Mouse (Mus musculus): ENCODE results near the gene Pgs1.

Pgs1 gene

GRCm38 (mm10) chr11:117963091-117963793 lies 22.9 kb upstream of the Pgs1 start:
- peak; percentile 94 for DNase-seq (ENCODE audit: low read depth)

GRCm38 (mm10) chr11:117963872-117964271 lies 22.2 kb upstream of the Pgs1 start:
- DNase-seq (ENCODE audit: low read depth), result no peak

GRCm38 (mm10) chr11:117964294-117964693 lies 21.8 kb upstream of the Pgs1 start:
- DNase-seq (ENCODE audit: low read depth), result no peak

- no peak for DNase-seq (ENCODE audit: low read depth)
These were observed 21.0 kb upstream of the Pgs1 start for GRCm38 (mm10) chr11:117965052-117965451.

- no peak for DNase-seq (ENCODE audit: low read depth)
These were observed 20.5 kb upstream of the Pgs1 start for GRCm38 (mm10) chr11:117965561-117965981.

GRCm38 (mm10) chr11:117966506-117967100 lies 19.5 kb upstream of the Pgs1 start:
- no peak for DNase-seq (ENCODE audit: low read depth)

- no peak for DNase-seq (ENCODE audit: low read depth)
These were observed 18.7 kb upstream of the Pgs1 start for GRCm38 (mm10) chr11:117967249-117968015.

GRCm38 (mm10) chr11:117968016-117968671 lies 17.9 kb upstream of the Pgs1 start:
- DNase-seq (ENCODE audit: low read depth), result no peak

- DNase-seq (ENCODE audit: low read depth), result no peak
These were observed 17.4 kb upstream of the Pgs1 start for GRCm38 (mm10) chr11:117968716-117969099.

- peak; percentile 95 for DNase-seq (ENCODE audit: low read depth)
These were observed 16.8 kb upstream of the Pgs1 start for GRCm38 (mm10) chr11:117969100-117969944.

GRCm38 (mm10) chr11:117969945-117970872 lies 15.9 kb upstream of the Pgs1 start, which contains the start of gene Socs3:
Gene Socs3 (minus strand): TSS chr11:117970047.
- no peak for DNase-seq (ENCODE audit: low read depth)

- no peak for DNase-seq (ENCODE audit: low read depth)
These were observed 15.0 kb upstream of the Pgs1 start for GRCm38 (mm10) chr11:117971100-117971499.

- no peak for DNase-seq (ENCODE audit: low read depth)
These were observed 14.3 kb upstream of the Pgs1 start for GRCm38 (mm10) chr11:117971646-117972242.

- no peak for DNase-seq (ENCODE audit: low read depth)
These were observed 13.2 kb upstream of the Pgs1 start for GRCm38 (mm10) chr11:117972656-117973558.

GRCm38 (mm10) chr11:117973569-117973968 lies 12.5 kb upstream of the Pgs1 start:
- DNase-seq (ENCODE audit: low read depth), result no peak

- DNase-seq (ENCODE audit: low read depth), result no peak
These were observed 11.6 kb upstream of the Pgs1 start for GRCm38 (mm10) chr11:117974327-117975125.

GRCm38 (mm10) chr11:117975211-117975967 lies 10.7 kb upstream of the Pgs1 start:
- no peak for DNase-seq (ENCODE audit: low read depth)

All from fibroblast of lung, adult 2 months (primary cell).